Mouse (Mus musculus): ENCODE results near the gene Sh3yl1.

DNA sequence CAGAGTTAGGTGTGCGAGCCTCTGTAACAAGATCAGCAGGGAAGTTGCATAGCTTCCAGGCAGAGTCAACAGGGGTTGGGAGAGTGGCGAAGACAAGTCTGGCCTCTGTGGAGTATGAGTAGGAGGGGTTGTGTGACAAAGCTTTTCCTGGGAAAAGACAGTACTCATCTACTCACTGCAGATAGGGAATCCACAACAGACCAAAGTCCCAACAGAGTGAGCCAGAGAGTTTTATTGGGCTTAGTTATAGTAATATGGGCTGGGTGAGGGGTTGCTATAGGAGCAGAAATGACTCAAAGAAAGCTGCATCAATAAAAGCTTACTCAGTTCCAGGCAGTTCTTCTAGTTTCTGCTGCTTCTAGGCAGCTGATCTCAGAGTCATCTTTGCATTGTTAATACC lies 21.8 kb downstream of the Sh3yl1 start:
- TF ChIP-seq CTCF (IDR thresholded peaks at IDR 0.05; ENCODE audit: borderline replicate concordance, control insufficient read depth, extremely low read depth, insufficient read depth, low read length, poor library complexity) (no peak), POLR2A (IDR thresholded peaks at IDR 0.05; ENCODE audit: control insufficient read depth, extremely low read depth, insufficient read depth, low read length, poor library complexity) (no peak)

Data from thymus, adult 2 months (tissue).